Comparison of ENCODE assay signal across 13 mouse cellular contexts in genomic region chr8:70599507-70600290, GRCm38 (mm10). TPM values are rescaled to one million over a fixed set of nuclear protein-coding genes. Genes with fewer than 3 reads are reported as not detected.
DNase-seq lines count a peak whose midpoint lies in the region; ATAC-seq and TF ChIP-seq lines count a peak whose summit lies in the region.
"Had no signal": no experiment of that assay in that cellular context is flagged by ENCODE, and none has a peak within 500 bp of the region (broad histone marks: within the 10 kb centered on the region; RNA-seq: fewer than 3 reads in every experiment).

No protein-coding gene starts in this region.

- no peak for ATAC-seq in forebrain, embryonic 16.5 days
- ATAC-seq in kidney, postnatal 0 days (replicated peaks; ENCODE audit: low FRiP score, low read depth), result no peak
- no peak for ATAC-seq in embryonic facial prominence, embryonic 11.5 days (replicated peaks; ENCODE audit: insufficient number of reproducible peaks, low FRiP score, low TSS enrichment, low read depth)
- ATAC-seq in limb, embryonic 13.5 days (ENCODE audit: low FRiP score, low read depth), result no peak
- ATAC-seq: inflammation-experienced regulatory T-cells, adult 6 months had no signal

- TF ChIP-seq CTCF in kidney, postnatal 0 days (IDR thresholded peaks at IDR 0.05; ENCODE audit: low read depth), result no peak

- H3K9ac ChIP-seq in forebrain, embryonic 16.5 days (replicated peaks; ENCODE audit: low read depth, low read length), result no peak overlapping the region
- no peak overlapping the region for H3K9ac ChIP-seq in kidney, postnatal 0 days (ENCODE audit: low read depth, low read length)
- no peak overlapping the region for H3K9ac ChIP-seq in embryonic facial prominence, embryonic 11.5 days (replicated peaks; ENCODE audit: low read length)
- 0 out of 2 replicates have a peak overlapping the region, but pooled peaks have one; percentile 85 for H3K9ac ChIP-seq in limb, embryonic 13.5 days
- H3K9ac ChIP-seq: heart, embryonic 15.5 days; stomach, embryonic 15.5 days had no signal

- peaks cover 60% of the 10 kb centered on the region for H3K36me3 ChIP-seq in forebrain, embryonic 10.5 days (replicated peaks)
- H3K36me3 ChIP-seq in forebrain, embryonic 16.5 days (ENCODE audit: control insufficient read depth, insufficient read depth), result no peaks in the 10 kb centered on the region; the same call in 1 of the 2 replicates
- H3K36me3 ChIP-seq in kidney, postnatal 0 days (ENCODE audit: insufficient read depth, low read length), result 0 out of 2 replicates have a peak, but pooled peaks cover 3% of the 10 kb centered on the region
- H3K36me3 ChIP-seq in embryonic facial prominence, embryonic 11.5 days (replicated peaks; ENCODE audit: control insufficient read depth, insufficient read depth, low read depth, low read length), result peaks cover 4% of the 10 kb centered on the region
- peaks cover 49% of the 10 kb centered on the region for H3K36me3 ChIP-seq in limb, embryonic 13.5 days

- H3K4me1 ChIP-seq in forebrain, embryonic 10.5 days, result peaks cover 86% of the 10 kb centered on the region
- peaks cover 48% of the 10 kb centered on the region for H3K4me1 ChIP-seq in forebrain, embryonic 16.5 days (replicated peaks; ENCODE audit: control insufficient read depth, insufficient read depth, low read length)
- peaks cover 29% of the 10 kb centered on the region for H3K4me1 ChIP-seq in kidney, postnatal 0 days (replicated peaks; ENCODE audit: insufficient read depth, low read length)
- H3K4me1 ChIP-seq in embryonic facial prominence, embryonic 11.5 days (ENCODE audit: control insufficient read depth, insufficient read depth, low read length), result peaks cover 19% of the 10 kb centered on the region
- H3K4me1 ChIP-seq in limb, embryonic 13.5 days, result peaks cover 67% of the 10 kb centered on the region

- no peak for DNase-seq in forebrain, embryonic 10.5 days (ENCODE audit: extremely low spot score, low spot score)
- no peak for DNase-seq in kidney, postnatal 0 days (ENCODE audit: low spot score)
- no peak for DNase-seq in kidney, adult 8-10 months
- DNase-seq in embryonic facial prominence, embryonic 11.5 days (ENCODE audit: low spot score), result no peak
- no peak for DNase-seq in urinary bladder, postnatal 14 days (ENCODE audit: low spot score)
- no peak for DNase-seq in ovary, postnatal 36 days (ENCODE audit: low spot score)
- DNase-seq: adrenal gland, postnatal 25 days; B cell, adult 2 months had no signal

- peaks cover 8% of the 10 kb centered on the region; the same call in 1 of the 2 replicates for H3K9me3 ChIP-seq in forebrain, embryonic 10.5 days
- H3K9me3 ChIP-seq in forebrain, embryonic 16.5 days (ENCODE audit: control insufficient read depth, low read length), result no peaks in the 10 kb centered on the region
- no peaks in the 10 kb centered on the region for H3K9me3 ChIP-seq in kidney, postnatal 0 days (replicated peaks; ENCODE audit: low read length)
- H3K9me3 ChIP-seq in embryonic facial prominence, embryonic 11.5 days (replicated peaks; ENCODE audit: control insufficient read depth, low read length), result no peaks in the 10 kb centered on the region
- H3K9me3 ChIP-seq in limb, embryonic 13.5 days, result peaks cover 5% of the 10 kb centered on the region; the same call in 1 of the 2 replicates
- H3K9me3 ChIP-seq: heart, embryonic 15.5 days; stomach, embryonic 15.5 days had no signal

- peak overlapping the region; percentile 62; the same call in 1 of the 2 replicates for H3K4me3 ChIP-seq in forebrain, embryonic 10.5 days
- no peak overlapping the region for H3K4me3 ChIP-seq in forebrain, embryonic 16.5 days (replicated peaks; ENCODE audit: low read length)
- no peak overlapping the region for H3K4me3 ChIP-seq in kidney, postnatal 0 days (replicated peaks; ENCODE audit: low read depth, low read length)
- no peak overlapping the region for H3K4me3 ChIP-seq in embryonic facial prominence, embryonic 11.5 days (ENCODE audit: low read depth, low read length)
- no peak overlapping the region for H3K4me3 ChIP-seq in limb, embryonic 13.5 days
- H3K4me3 ChIP-seq: heart, embryonic 15.5 days; stomach, embryonic 15.5 days had no signal

- H3K27ac ChIP-seq in forebrain, embryonic 10.5 days, result peak overlapping the region; percentile 88
- H3K27ac ChIP-seq in forebrain, embryonic 16.5 days (ENCODE audit: low read length), result no peak overlapping the region
- peak overlapping the region; percentile 85 for H3K27ac ChIP-seq in kidney, postnatal 0 days
- peak overlapping the region; percentile 65; the same call in 1 of the 2 replicates for H3K27ac ChIP-seq in embryonic facial prominence, embryonic 11.5 days (replicated peaks; ENCODE audit: low read depth, low read length)
- peak overlapping the region; percentile 64; the same call in 1 of the 2 replicates for H3K27ac ChIP-seq in limb, embryonic 13.5 days

- no peak overlapping the region for H3K4me2 ChIP-seq in forebrain, embryonic 16.5 days (ENCODE audit: low read length)
- no peak overlapping the region for H3K4me2 ChIP-seq in kidney, postnatal 0 days (ENCODE audit: low read length)
- H3K4me2 ChIP-seq in embryonic facial prominence, embryonic 11.5 days (ENCODE audit: low read depth, low read length), result no peak overlapping the region
- H3K4me2 ChIP-seq in limb, embryonic 13.5 days (replicated peaks), result no peak overlapping the region

- WGBS in forebrain, embryonic 10.5 days, result 79% methylated on average over 12 of the region's 12 CpGs
- 86% methylated on average over 12 of the region's 12 CpGs for WGBS in forebrain, embryonic 16.5 days
- WGBS in kidney, postnatal 0 days, result 72% methylated on average over 12 of the region's 12 CpGs
- WGBS in embryonic facial prominence, embryonic 11.5 days, result 85% methylated on average over 12 of the region's 12 CpGs
- 78% methylated on average over 12 of the region's 12 CpGs for WGBS in limb, embryonic 13.5 days

- peaks cover 47% of the 10 kb centered on the region for H3K27me3 ChIP-seq in forebrain, embryonic 10.5 days (ENCODE audit: poor library complexity, severe bottlenecking)
- no peaks in the 10 kb centered on the region for H3K27me3 ChIP-seq in forebrain, embryonic 16.5 days (replicated peaks; ENCODE audit: control insufficient read depth, insufficient read depth, low read length)
- H3K27me3 ChIP-seq in kidney, postnatal 0 days (ENCODE audit: insufficient read depth, low read length), result no peaks in the 10 kb centered on the region
- H3K27me3 ChIP-seq in embryonic facial prominence, embryonic 11.5 days (ENCODE audit: control insufficient read depth, insufficient read depth, low read length), result no peaks in the 10 kb centered on the region
- H3K27me3 ChIP-seq in limb, embryonic 13.5 days, result no peaks in the 10 kb centered on the region
- H3K27me3 ChIP-seq: stomach, embryonic 15.5 days had no signal

RNA-seq across cellular contexts. Expression of gene Isyna1, which starts 5.5 kb away (rescaled TPM):
- 166 and 170 TPM in 2 replicates for polyA plus RNA-seq in forebrain, embryonic 10.5 days (2016; fragmentation: Nextera tagmentation; extraction: Ambion mirVana)
- polyA plus RNA-seq in forebrain, embryonic 16.5 days (2015; fragmentation: Nextera tagmentation; extraction: Ambion mirVana), result 116 and 141 TPM in 2 replicates
- 166 and 169 TPM in 2 replicates for polyA plus RNA-seq in kidney, postnatal 0 days (2015; fragmentation: Nextera tagmentation; extraction: Ambion mirVana)
- 79.0 and 87.9 TPM in 2 replicates for polyA plus RNA-seq in embryonic facial prominence, embryonic 11.5 days (2014; fragmentation: Nextera tagmentation; extraction: Ambion mirVana)
- polyA plus RNA-seq in limb, embryonic 13.5 days (2015; fragmentation: Nextera tagmentation; extraction: Ambion mirVana), result 162 and 165 TPM in 2 replicates

RNA-seq across cellular contexts. Expression of gene Ssbp4, which starts 9.0 kb away (rescaled TPM):
- 74.4 and 84.1 TPM in 2 replicates for polyA plus RNA-seq in forebrain, embryonic 10.5 days (2016; fragmentation: Nextera tagmentation; extraction: Ambion mirVana)
- polyA plus RNA-seq in forebrain, embryonic 16.5 days (2015; fragmentation: Nextera tagmentation; extraction: Ambion mirVana), result 100 and 121 TPM in 2 replicates
- 166 and 188 TPM in 2 replicates for polyA plus RNA-seq in kidney, postnatal 0 days (2015; fragmentation: Nextera tagmentation; extraction: Ambion mirVana)
- 108 and 123 TPM in 2 replicates for polyA plus RNA-seq in embryonic facial prominence, embryonic 11.5 days (2014; fragmentation: Nextera tagmentation; extraction: Ambion mirVana)
- 115 and 131 TPM in 2 replicates for polyA plus RNA-seq in limb, embryonic 13.5 days (2015; fragmentation: Nextera tagmentation; extraction: Ambion mirVana)

RNA-seq across cellular contexts. Expression of gene Lrrc25, which starts 16.3 kb away (rescaled TPM):
- 0.49 and 0.87 TPM in 2 replicates for polyA plus RNA-seq in forebrain, embryonic 10.5 days (2016; fragmentation: Nextera tagmentation; extraction: Ambion mirVana)
- polyA plus RNA-seq in forebrain, embryonic 16.5 days (2015; fragmentation: Nextera tagmentation; extraction: Ambion mirVana), result 0.61 and 1.1 TPM in 2 replicates
- polyA plus RNA-seq in kidney, postnatal 0 days (2015; fragmentation: Nextera tagmentation; extraction: Ambion mirVana), result 1.9 and 2.8 TPM in 2 replicates
- polyA plus RNA-seq in embryonic facial prominence, embryonic 11.5 days (2014; fragmentation: Nextera tagmentation; extraction: Ambion mirVana), result 0.32 and 0.98 TPM in 2 replicates
- 1.9 and 2.3 TPM in 2 replicates for polyA plus RNA-seq in limb, embryonic 13.5 days (2015; fragmentation: Nextera tagmentation; extraction: Ambion mirVana)

RNA-seq across cellular contexts. Expression of gene Gdf15, which starts 32.6 kb away (rescaled TPM):
- polyA plus RNA-seq in forebrain, embryonic 10.5 days (2016; fragmentation: Nextera tagmentation; extraction: Ambion mirVana), result not detected in 2 replicates
- polyA plus RNA-seq in forebrain, embryonic 16.5 days (2015; fragmentation: Nextera tagmentation; extraction: Ambion mirVana), result 0.20 TPM in 1 of 2 replicates, not detected in the other
- polyA plus RNA-seq in kidney, postnatal 0 days (2015; fragmentation: Nextera tagmentation; extraction: Ambion mirVana), result 3.0 and 3.2 TPM in 2 replicates
- 0.20 TPM in 1 of 2 replicates, not detected in the other for polyA plus RNA-seq in embryonic facial prominence, embryonic 11.5 days (2014; fragmentation: Nextera tagmentation; extraction: Ambion mirVana)
- 0.18 TPM in 1 of 2 replicates, not detected in the other for polyA plus RNA-seq in limb, embryonic 13.5 days (2015; fragmentation: Nextera tagmentation; extraction: Ambion mirVana)
- polyA plus RNA-seq: inflammation-experienced regulatory T-cells, adult 6 months had no signal
